Mouse (Mus musculus): ENCODE measurements around the gene Kcnj14. TPM values are rescaled to one million over a fixed set of nuclear protein-coding genes. Genes with fewer than 3 reads are reported as not detected.

Gene Kcnj14
- polyA plus RNA-seq, 1 experiment from 2014 or later, result 2.1 TPM

- WGBS, result 91% methylated on average over 7 of the region's 7 CpGs
These were observed 2.0 kb upstream of the Kcnj14 start for GRCm38 (mm10) chr7:45826631-45827030.

DNA sequence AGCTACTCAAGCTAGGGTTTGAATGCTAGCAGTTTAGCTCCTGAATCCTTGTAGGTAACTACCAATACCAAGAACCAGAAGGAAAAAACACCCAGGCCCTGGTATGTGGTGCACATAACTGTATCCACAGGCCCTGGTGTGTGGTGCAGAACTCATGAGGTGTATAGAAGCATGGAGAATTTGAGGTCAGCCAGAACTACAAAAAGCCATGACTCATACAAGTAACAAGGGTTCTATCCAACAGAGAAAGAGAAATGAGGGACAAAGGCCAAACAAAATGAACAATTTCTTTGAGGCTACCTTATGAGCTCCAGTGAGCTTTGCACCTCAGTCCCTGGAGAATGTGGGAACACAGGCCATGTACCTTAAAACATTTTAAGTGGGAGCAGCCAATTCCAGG is 3.7 kb downstream of the Kcnj14 start:
- H3K27ac ChIP-seq (replicated peaks; ENCODE audit: low read depth, low read length), result no peak overlapping the region
- no peak overlapping the region for H3K4me2 ChIP-seq (ENCODE audit: low read depth, low read length)
- no peak overlapping the region for H3K9ac ChIP-seq (replicated peaks; ENCODE audit: low read length)
- H3K9me3 ChIP-seq (replicated peaks; ENCODE audit: control insufficient read depth, low read length), result no peaks in the 10 kb centered on the region
- H3K27me3 ChIP-seq (ENCODE audit: control insufficient read depth, insufficient read depth, low read length), result no peaks in the 10 kb centered on the region
- no peak for DNase-seq (ENCODE audit: low spot score)
- H3K4me3 ChIP-seq (ENCODE audit: low read depth, low read length), result no peak overlapping the region
- no peak for ATAC-seq (replicated peaks; ENCODE audit: insufficient number of reproducible peaks, low FRiP score, low TSS enrichment, low read depth)
- H3K36me3 ChIP-seq (replicated peaks; ENCODE audit: control insufficient read depth, insufficient read depth, low read depth, low read length), result peaks cover 9% of the 10 kb centered on the region
- H3K4me1 ChIP-seq (ENCODE audit: control insufficient read depth, insufficient read depth, low read length), result no peaks in the 10 kb centered on the region

More at GRCm38 (mm10) chr7:45826631-45827030, 2.0 kb upstream of the Kcnj14 start:
- no peak for ATAC-seq (replicated peaks; ENCODE audit: insufficient number of reproducible peaks, low FRiP score, low TSS enrichment, low read depth)
- Histone ChIP-seq H3K27ac (replicated peaks; ENCODE audit: low read depth, low read length) (no peak overlapping the region), H3K9ac (replicated peaks; ENCODE audit: low read length) (no peak overlapping the region), H3K4me1 (ENCODE audit: control insufficient read depth, insufficient read depth, low read length) (no peaks in the 10 kb centered on the region), H3K4me2 (ENCODE audit: low read depth, low read length) (no peak overlapping the region), H3K9me3 (replicated peaks; ENCODE audit: control insufficient read depth, low read length) (no peaks in the 10 kb centered on the region), H3K36me3 (replicated peaks; ENCODE audit: control insufficient read depth, insufficient read depth, low read depth, low read length) (peaks cover 20% of the 10 kb centered on the region), H3K4me3 (ENCODE audit: low read depth, low read length) (no peak overlapping the region), H3K27me3 (ENCODE audit: control insufficient read depth, insufficient read depth, low read length) (peaks cover 5% of the 10 kb centered on the region)
- no peak for DNase-seq (ENCODE audit: low spot score)

DNA sequence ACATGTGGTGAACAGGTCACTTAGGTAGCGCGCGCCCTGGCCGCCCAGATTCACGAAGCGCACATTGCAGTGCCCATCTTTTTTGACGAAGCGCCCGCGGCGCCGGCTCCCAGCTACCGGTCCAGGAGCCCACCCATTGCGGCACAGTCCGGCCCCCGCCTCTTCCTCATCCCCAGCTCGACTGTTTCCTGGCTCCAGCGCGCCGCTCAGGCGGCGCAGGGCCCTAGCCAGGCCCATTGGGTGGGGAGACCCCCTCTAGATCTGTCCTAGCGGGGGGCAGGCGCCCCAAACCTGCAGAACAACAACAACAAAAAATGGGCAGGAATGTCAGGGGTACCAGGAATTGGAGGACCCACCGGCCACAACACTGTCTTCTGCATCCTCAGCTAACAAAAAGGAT is 4.7 kb downstream of the Kcnj14 start:
- no peaks in the 10 kb centered on the region for H3K4me1 ChIP-seq (ENCODE audit: control insufficient read depth, insufficient read depth, low read length)
- H3K9ac ChIP-seq (replicated peaks; ENCODE audit: low read length), result no peak overlapping the region
- no peak overlapping the region for H3K27ac ChIP-seq (replicated peaks; ENCODE audit: low read depth, low read length)
- WGBS, result 8% methylated on average over 25 of the region's 25 CpGs
- DNase-seq (ENCODE audit: low spot score) (no peak), ATAC-seq (replicated peaks; ENCODE audit: insufficient number of reproducible peaks, low FRiP score, low TSS enrichment, low read depth) (no peak)
- no peaks in the 10 kb centered on the region; the same call in 1 of the 2 replicates for H3K36me3 ChIP-seq (replicated peaks; ENCODE audit: control insufficient read depth, insufficient read depth, low read depth, low read length)
- H3K27me3 ChIP-seq (ENCODE audit: control insufficient read depth, insufficient read depth, low read length), result no peaks in the 10 kb centered on the region
- H3K4me2 ChIP-seq (ENCODE audit: low read depth, low read length), result peak overlapping the region; percentile 16; the same call in 1 of the 2 replicates
- H3K9me3 ChIP-seq (replicated peaks; ENCODE audit: control insufficient read depth, low read length), result no peaks in the 10 kb centered on the region
- H3K4me3 ChIP-seq (ENCODE audit: low read depth, low read length), result no peak overlapping the region

- Histone ChIP-seq H3K36me3 (replicated peaks; ENCODE audit: control insufficient read depth, insufficient read depth, low read depth, low read length) (peaks cover 5% of the 10 kb centered on the region), H3K4me2 (ENCODE audit: low read depth, low read length) (no peak overlapping the region), H3K4me1 (ENCODE audit: control insufficient read depth, insufficient read depth, low read length) (peaks cover 2% of the 10 kb centered on the region; the same call in 1 of the 2 replicates), H3K9ac (replicated peaks; ENCODE audit: low read length) (no peak overlapping the region), H3K9me3 (replicated peaks; ENCODE audit: control insufficient read depth, low read length) (no peaks in the 10 kb centered on the region), H3K27me3 (ENCODE audit: control insufficient read depth, insufficient read depth, low read length) (no peaks in the 10 kb centered on the region), H3K4me3 (ENCODE audit: low read depth, low read length) (no peak overlapping the region), H3K27ac (replicated peaks; ENCODE audit: low read depth, low read length) (no peak overlapping the region)
- ATAC-seq (replicated peaks; ENCODE audit: insufficient number of reproducible peaks, low FRiP score, low TSS enrichment, low read depth), result no peak
- WGBS, result 42% methylated on average over 2 of the region's 2 CpGs
- DNase-seq (ENCODE audit: low spot score), result no peak
These were observed 8.6 kb downstream of the Kcnj14 start for GRCm38 (mm10) chr7:45815984-45816351.

- ATAC-seq (replicated peaks; ENCODE audit: insufficient number of reproducible peaks, low FRiP score, low TSS enrichment, low read depth) (no peak), DNase-seq (ENCODE audit: low spot score) (no peak)
- Histone ChIP-seq H3K9me3 (replicated peaks; ENCODE audit: control insufficient read depth, low read length) (no peaks in the 10 kb centered on the region), H3K4me2 (ENCODE audit: low read depth, low read length) (no peak overlapping the region), H3K36me3 (replicated peaks; ENCODE audit: control insufficient read depth, insufficient read depth, low read depth, low read length) (peaks cover 10% of the 10 kb centered on the region), H3K4me1 (ENCODE audit: control insufficient read depth, insufficient read depth, low read length) (peaks cover 2% of the 10 kb centered on the region; the same call in 1 of the 2 replicates), H3K9ac (replicated peaks; ENCODE audit: low read length) (no peak overlapping the region), H3K4me3 (ENCODE audit: low read depth, low read length) (no peak overlapping the region), H3K27ac (replicated peaks; ENCODE audit: low read depth, low read length) (no peak overlapping the region), H3K27me3 (ENCODE audit: control insufficient read depth, insufficient read depth, low read length) (no peaks in the 10 kb centered on the region)
- WGBS, result 36% methylated on average over 10 of the region's 10 CpGs
These were observed 9.1 kb downstream of the Kcnj14 start for GRCm38 (mm10) chr7:45815323-45815983.

DNA sequence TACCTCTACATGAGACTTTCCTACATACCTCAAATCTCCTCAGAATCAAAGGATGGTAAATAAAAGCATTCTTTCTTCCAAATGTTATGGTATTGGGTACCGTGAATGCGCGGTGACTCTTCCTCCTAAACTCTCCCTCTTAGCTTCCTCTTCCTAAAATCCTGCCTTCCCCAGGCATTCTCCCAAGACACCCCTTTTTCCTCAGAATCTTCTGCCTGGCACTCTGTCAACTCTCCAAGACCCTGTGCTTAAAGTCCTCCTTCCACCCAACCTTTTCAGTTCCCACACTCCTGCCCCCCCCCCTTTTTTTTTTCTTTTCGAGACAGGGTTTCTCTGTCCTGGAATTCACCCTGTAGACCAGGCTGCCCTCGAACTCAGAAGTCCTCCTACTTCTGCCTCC is 9.7 kb downstream of the Kcnj14 start:
- H3K27me3 ChIP-seq (ENCODE audit: control insufficient read depth, insufficient read depth, low read length), result no peaks in the 10 kb centered on the region
- ATAC-seq (replicated peaks; ENCODE audit: insufficient number of reproducible peaks, low FRiP score, low TSS enrichment, low read depth) (no peak), DNase-seq (ENCODE audit: low spot score) (no peak)
- H3K4me1 ChIP-seq (ENCODE audit: control insufficient read depth, insufficient read depth, low read length), result peaks cover 2% of the 10 kb centered on the region; the same call in 1 of the 2 replicates
- no peaks in the 10 kb centered on the region for H3K9me3 ChIP-seq (replicated peaks; ENCODE audit: control insufficient read depth, low read length)
- H3K9ac ChIP-seq (replicated peaks; ENCODE audit: low read length), result no peak overlapping the region
- no peak overlapping the region for H3K27ac ChIP-seq (replicated peaks; ENCODE audit: low read depth, low read length)
- H3K4me2 ChIP-seq (ENCODE audit: low read depth, low read length), result peak overlapping the region; percentile 39
- peak overlapping the region; percentile 23 for H3K4me3 ChIP-seq (ENCODE audit: low read depth, low read length)
- WGBS, result 3% methylated on average over 5 of the region's 5 CpGs
- H3K36me3 ChIP-seq (replicated peaks; ENCODE audit: control insufficient read depth, insufficient read depth, low read depth, low read length), result peaks cover 16% of the 10 kb centered on the region

DNA sequence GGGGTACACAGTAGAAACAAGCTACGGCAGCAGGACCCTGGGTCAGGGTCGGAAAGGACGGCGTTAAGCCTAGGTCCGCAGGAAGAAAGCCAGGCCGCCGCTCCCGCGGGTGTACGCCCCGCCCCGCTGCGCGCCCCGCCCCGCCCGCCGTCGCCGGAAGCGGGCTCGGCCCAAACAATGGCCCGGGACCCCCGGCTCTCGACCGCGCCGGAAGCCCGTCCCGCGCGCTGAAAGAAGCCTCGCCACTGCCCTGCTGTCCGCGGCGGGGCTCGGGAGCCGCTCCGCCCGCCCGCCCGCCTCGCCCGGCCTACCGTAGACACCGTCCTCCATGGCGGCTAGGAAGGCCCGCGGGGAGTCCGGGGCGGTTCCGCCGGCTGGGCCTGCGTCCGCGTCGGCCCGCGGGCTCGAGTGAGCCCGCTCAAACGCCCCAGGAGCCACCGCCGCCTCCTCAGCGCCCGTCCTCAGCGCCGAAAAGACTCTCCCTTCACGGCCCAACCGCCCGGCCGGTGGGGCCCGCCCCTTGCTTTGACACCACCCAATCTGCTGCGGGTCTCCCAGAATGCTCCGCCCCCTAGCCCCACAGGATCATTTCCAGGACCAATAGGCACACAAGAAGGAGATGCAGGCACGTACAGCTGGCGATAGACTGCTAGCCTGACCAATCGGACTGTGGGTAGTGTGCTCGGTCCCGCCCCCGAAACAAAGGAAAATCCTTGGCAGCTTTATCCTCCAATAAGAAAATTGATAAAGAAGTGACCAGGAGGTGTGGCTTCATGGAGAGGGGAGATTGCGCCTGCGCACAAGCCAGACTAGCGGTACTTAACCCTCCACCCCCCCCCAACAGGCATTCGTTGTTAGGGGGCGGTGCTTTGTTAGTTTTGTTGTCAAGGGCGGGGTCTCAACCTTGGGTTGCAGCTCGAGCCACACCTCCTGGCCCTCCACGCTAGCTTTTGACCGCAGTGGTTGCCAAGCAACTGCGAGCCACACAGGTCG is 10.5 kb downstream of the Kcnj14 start, which contains the start of gene Cyth2:
Gene Cyth2, minus strand, starts transcription at position 795 of the 993 bp plus-strand sequence.
- peak; percentile 97 for ATAC-seq (replicated peaks; ENCODE audit: insufficient number of reproducible peaks, low FRiP score, low TSS enrichment, low read depth)
- Histone ChIP-seq H3K9ac (replicated peaks; ENCODE audit: low read length) (peak within 1 kb of the TSS; percentile 100), H3K27me3 (ENCODE audit: control insufficient read depth, insufficient read depth, low read length) (no peaks in the 10 kb centered on the region), H3K9me3 (replicated peaks; ENCODE audit: control insufficient read depth, low read length) (no peaks in the 10 kb centered on the region), H3K4me3 (ENCODE audit: low read depth, low read length) (peak within 1 kb of the TSS; percentile 93), H3K4me1 (ENCODE audit: control insufficient read depth, insufficient read depth, low read length) (peaks cover 2% of the 10 kb centered on the region; the same call in 1 of the 2 replicates), H3K27ac (replicated peaks; ENCODE audit: low read depth, low read length) (peak within 1 kb of the TSS; percentile 100), H3K4me2 (ENCODE audit: low read depth, low read length) (peak within 1 kb of the TSS; percentile 68), H3K36me3 (replicated peaks; ENCODE audit: control insufficient read depth, insufficient read depth, low read depth, low read length) (peaks cover 21% of the 10 kb centered on the region)
- DNase-seq (ENCODE audit: low spot score), result peak; percentile 100
- WGBS, result 1% methylated on average over 86 of the region's 92 CpGs
